Mouse (Mus musculus): ENCODE results near the gene L1cam. TPM values are rescaled to one million over a fixed set of nuclear protein-coding genes. Genes with fewer than 3 reads are reported as not detected.
A peak's percentile ranks its signal among the peaks of the same experiment; 100 is the strongest.

The L1cam gene
- total and polyA plus RNA-seq, 3 experiments, result 0.23 to 0.49 (median 0.30) TPM

DNA sequence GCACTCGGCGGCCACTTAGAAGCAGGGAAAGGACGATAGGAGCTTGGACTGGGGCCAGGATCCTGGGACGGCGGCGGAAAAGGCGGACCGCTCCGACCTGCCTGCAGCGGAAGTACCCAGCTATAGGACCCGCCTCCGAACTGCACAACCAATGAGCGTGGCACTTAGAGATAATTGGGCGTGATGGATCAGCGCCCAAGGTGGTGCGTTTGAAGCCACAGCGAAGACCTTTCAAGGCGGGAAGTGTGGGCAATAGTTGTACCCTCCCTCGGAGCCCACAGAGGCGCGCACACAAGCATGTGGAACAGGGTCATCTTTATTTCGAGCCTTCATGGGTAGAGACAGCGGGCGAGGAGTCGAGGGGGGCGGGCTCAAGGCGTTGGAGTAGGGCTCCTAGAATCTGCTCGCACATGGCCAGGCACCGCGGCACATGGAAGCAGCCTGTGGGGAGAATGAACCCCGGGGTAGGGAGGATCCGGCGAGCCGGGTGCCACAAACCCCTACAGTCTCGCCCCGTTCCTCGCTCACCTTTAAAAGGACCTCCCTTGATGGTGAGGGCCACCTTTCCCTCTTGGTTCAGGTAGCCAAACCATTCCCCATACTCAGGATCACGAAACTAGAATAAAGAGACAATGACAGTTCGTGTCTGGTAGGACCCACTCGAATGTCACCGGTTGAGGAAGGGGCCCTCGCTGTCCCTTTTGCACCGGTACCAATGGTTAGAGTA lies 26.1 kb upstream of the L1cam start, which contains the start of the genes Arhgap4 and Naa10 (continued):
- no peak for TF ChIP-seq ZC3H11A (IDR thresholded peaks at IDR 0.05; ENCODE audit: low read depth, low read length)
- TF ChIP-seq CTCF (conservative IDR thresholded peaks at IDR 0.05 in 1 of 2, IDR thresholded peaks at IDR 0.05 in 1 of 2; ENCODE audit: low read depth in 2 of 2, low read length in 2 of 2), result no peak
- no peak for TF ChIP-seq MAZ (IDR thresholded peaks at IDR 0.05; ENCODE audit: low read depth, low read length)
- peak; percentile 62; the same call in 1 of the 2 replicates for TF ChIP-seq SIN3A (IDR thresholded peaks at IDR 0.05; ENCODE audit: low read length)
- TF ChIP-seq CHD1 (IDR thresholded peaks at IDR 0.05; ENCODE audit: low read depth, low read length), result no peak
- no peak for TF ChIP-seq USF1 (IDR thresholded peaks at IDR 0.05; ENCODE audit: low read depth, low read length)
- no peak for TF ChIP-seq RCOR1 (conservative IDR thresholded peaks at IDR 0.05; ENCODE audit: low read depth, low read length)
- TF ChIP-seq ETS1 (conservative IDR thresholded peaks at IDR 0.05; ENCODE audit: low read depth, low read length), result no peak
- no peak for TF ChIP-seq ZKSCAN1 (IDR thresholded peaks at IDR 0.05; ENCODE audit: borderline replicate concordance, low read depth, low read length)
- TF ChIP-seq JUND (conservative IDR thresholded peaks at IDR 0.05; ENCODE audit: low read depth, low read length), result no peak
- TF ChIP-seq ELF1 (IDR thresholded peaks at IDR 0.05; ENCODE audit: low read depth, low read length), result 0 out of 2 replicates have a peak, but pooled peaks have one; percentile 43
- peak; percentile 79 for TF ChIP-seq POLR2A (IDR thresholded peaks at IDR 0.05; ENCODE audit: low read depth, low read length)
- TF ChIP-seq MAFK (IDR thresholded peaks at IDR 0.05; ENCODE audit: insufficient replicate concordance, low read length), result no peak
- TF ChIP-seq RAD21 (IDR thresholded peaks at IDR 0.05; ENCODE audit: low read depth, low read length), result no peak
- no peak for TF ChIP-seq ZNF384 (IDR thresholded peaks at IDR 0.05; ENCODE audit: low read depth, low read length)

- Histone ChIP-seq H3K36me3 (replicated peaks in 1 of 2; ENCODE audit: control insufficient read depth in 1 of 2, insufficient read depth in 1 of 2, low read length in 1 of 2) (peaks cover 35 to 50% of the 10 kb centered on the region in 2 experiments), H3K4me3 (replicated peaks in 1 of 3; ENCODE audit: low read depth in 2 of 3, low read length in 2 of 3, poor library complexity in 1 of 3) (peak overlapping the region; percentile 66 to 92 (median 66)), H3K9ac (ENCODE audit: insufficient read depth, low read depth) (peak overlapping the region; percentile 57), H3K9me3 (replicated peaks; ENCODE audit: low read length) (no peaks in the 10 kb centered on the region), H3K4me2 (ENCODE audit: insufficient read depth, low read depth, poor library complexity, severe bottlenecking) (peak overlapping the region; percentile 95), H3K27me3 (replicated peaks) (no peaks in the 10 kb centered on the region), H3K79me2 (replicated peaks; ENCODE audit: control insufficient read depth, extremely low read depth, insufficient read depth, poor library complexity, severe bottlenecking) (peaks cover 16% of the 10 kb centered on the region), H3K4me1 (ENCODE audit: control insufficient read depth in 1 of 2, insufficient read depth in 2 of 2) (peaks cover 2 to 18% of the 10 kb centered on the region in 2 experiments; a peak in 2 of 4 replicates), H3K27ac (ENCODE audit: insufficient read depth, low read depth) (peak overlapping the region; percentile 63; the same call in 1 of the 2 replicates)
- no peak for DNase-seq (ENCODE audit: extremely low read depth)
- dilution Hi-C loops (cut with MboI; ENCODE audit: extremely low pct_ligation_motif_present, extremely low pct_unique_long_range_greater_than_20kb, low sequenced_read_pairs) (no loop called here), in situ Hi-C loops (cut with MboI; ENCODE audit: low pct_ligation_motif_present, low pct_unique_long_range_greater_than_20kb, low sequenced_read_pairs) (no loop called here)
- TF ChIP-seq MXI1 (IDR thresholded peaks at IDR 0.05; ENCODE audit: low read depth, low read length) (no peak), ZNF384 (IDR thresholded peaks at IDR 0.05; ENCODE audit: low read depth, low read length) (no peak), EP300 (IDR thresholded peaks at IDR 0.05; ENCODE audit: low read length) (no peak)
These were observed 25.4 kb upstream of the L1cam start for GRCm38 (mm10) chrX:73921285-73921822.

DNA sequence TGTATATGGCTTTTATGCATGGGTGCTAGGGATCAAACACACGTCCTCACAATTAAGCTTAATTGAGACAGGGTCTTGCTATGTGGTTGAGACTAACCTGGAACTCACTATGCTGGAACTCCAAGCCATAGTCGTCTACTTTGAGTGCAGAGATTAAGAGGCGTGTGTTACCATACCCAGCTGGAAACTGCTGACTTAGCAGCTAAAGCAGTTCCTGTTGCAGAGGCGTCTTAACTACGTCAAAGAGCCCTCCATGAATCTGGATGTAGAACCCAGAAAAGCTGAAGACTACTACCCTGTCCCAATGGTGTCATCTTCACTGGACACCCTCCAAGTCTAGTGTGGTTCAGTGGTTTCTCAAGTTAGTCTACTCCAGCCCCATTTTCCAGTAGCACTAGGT lies 22.7 kb upstream of the L1cam start:
- H3K27ac ChIP-seq (ENCODE audit: insufficient read depth, low read depth), result no peak overlapping the region
- no peak overlapping the region for H3K4me2 ChIP-seq (ENCODE audit: insufficient read depth, low read depth, poor library complexity, severe bottlenecking)
- DNase-seq (ENCODE audit: extremely low read depth), result no peak
- peaks cover 2 to 21% of the 10 kb centered on the region in 2 experiments; a peak in 2 of 4 replicates for H3K4me1 ChIP-seq (ENCODE audit: control insufficient read depth in 1 of 2, insufficient read depth in 2 of 2)
- TF ChIP-seq ZKSCAN1 (IDR thresholded peaks at IDR 0.05; ENCODE audit: borderline replicate concordance, low read depth, low read length) (no peak), CTCF (conservative IDR thresholded peaks at IDR 0.05 in 1 of 2, IDR thresholded peaks at IDR 0.05 in 1 of 2; ENCODE audit: low read depth in 2 of 2, low read length in 2 of 2) (no peak), NELFE (IDR thresholded peaks at IDR 0.05; ENCODE audit: low read depth, low read length) (no peak), SMC3 (IDR thresholded peaks at IDR 0.05; ENCODE audit: low read depth, low read length) (no peak), CHD2 (IDR thresholded peaks at IDR 0.05; ENCODE audit: low read length) (no peak), GABPA (IDR thresholded peaks at IDR 0.05; ENCODE audit: insufficient replicate concordance, low read depth, low read length) (no peak)
- H3K4me3 ChIP-seq (replicated peaks in 1 of 3; ENCODE audit: low read depth in 2 of 3, low read length in 2 of 3, poor library complexity in 1 of 3), result no peak overlapping the region
- peaks cover 16% of the 10 kb centered on the region for H3K79me2 ChIP-seq (replicated peaks; ENCODE audit: control insufficient read depth, extremely low read depth, insufficient read depth, poor library complexity, severe bottlenecking)
- no peaks in the 10 kb centered on the region for H3K9me3 ChIP-seq (replicated peaks; ENCODE audit: low read length)
- H3K27me3 ChIP-seq (replicated peaks), result no peaks in the 10 kb centered on the region
- dilution Hi-C loops (cut with MboI; ENCODE audit: extremely low pct_ligation_motif_present, extremely low pct_unique_long_range_greater_than_20kb, low sequenced_read_pairs), result no loop called here
- in situ Hi-C loops (cut with MboI; ENCODE audit: low pct_ligation_motif_present, low pct_unique_long_range_greater_than_20kb, low sequenced_read_pairs), result no loop called here
- H3K36me3 ChIP-seq (replicated peaks in 1 of 2; ENCODE audit: control insufficient read depth in 1 of 2, insufficient read depth in 1 of 2, low read length in 1 of 2), result peaks cover 31 to 33% of the 10 kb centered on the region in 2 experiments
- H3K9ac ChIP-seq (ENCODE audit: insufficient read depth, low read depth), result no peak overlapping the region

All from CH12.LX (cell line).